Mouse (Mus musculus): ENCODE results near the gene Znfx1. TPM values are rescaled to one million over a fixed set of nuclear protein-coding genes. Genes with fewer than 3 reads are reported as not detected.

Gene Znfx1
- polyA plus RNA-seq, 1 experiment from 2014 or later: 6.3 TPM

GRCm38 (mm10) chr2:166996533-166996894 lies 66.3 kb downstream of the Znfx1 start:
- H3K27ac ChIP-seq (ENCODE audit: low read depth): peak overlapping the region; percentile 81
- H3K4me1 ChIP-seq (ENCODE audit: insufficient read depth): peaks cover 23% of the 10 kb centered on the region
- H3K9me3 ChIP-seq (ENCODE audit: low read length): no peaks in the 10 kb centered on the region
- peak overlapping the region; percentile 97 for H3K9ac ChIP-seq (replicated peaks)
- DNase-seq (no peak), ATAC-seq (peak; percentile 18)
- H3K27me3 ChIP-seq (ENCODE audit: insufficient read depth, low read length): no peaks in the 10 kb centered on the region
- no peaks in the 10 kb centered on the region for H3K36me3 ChIP-seq (replicated peaks; ENCODE audit: insufficient read depth, low read length)
- H3K4me2 ChIP-seq (ENCODE audit: low read depth, low read length): peak overlapping the region; percentile 85
- TF ChIP-seq EP300 (IDR thresholded peaks at IDR 0.05; ENCODE audit: low read depth) (no peak), CTCF (IDR thresholded peaks at IDR 0.05; ENCODE audit: low read depth) (no peak)
- peak overlapping the region; percentile 97 for H3K4me3 ChIP-seq (ENCODE audit: low read depth, low read length)
- 36% methylated on average over 8 of the region's 8 CpGs for WGBS (ENCODE audit: insufficient replicate concordance)

DNA sequence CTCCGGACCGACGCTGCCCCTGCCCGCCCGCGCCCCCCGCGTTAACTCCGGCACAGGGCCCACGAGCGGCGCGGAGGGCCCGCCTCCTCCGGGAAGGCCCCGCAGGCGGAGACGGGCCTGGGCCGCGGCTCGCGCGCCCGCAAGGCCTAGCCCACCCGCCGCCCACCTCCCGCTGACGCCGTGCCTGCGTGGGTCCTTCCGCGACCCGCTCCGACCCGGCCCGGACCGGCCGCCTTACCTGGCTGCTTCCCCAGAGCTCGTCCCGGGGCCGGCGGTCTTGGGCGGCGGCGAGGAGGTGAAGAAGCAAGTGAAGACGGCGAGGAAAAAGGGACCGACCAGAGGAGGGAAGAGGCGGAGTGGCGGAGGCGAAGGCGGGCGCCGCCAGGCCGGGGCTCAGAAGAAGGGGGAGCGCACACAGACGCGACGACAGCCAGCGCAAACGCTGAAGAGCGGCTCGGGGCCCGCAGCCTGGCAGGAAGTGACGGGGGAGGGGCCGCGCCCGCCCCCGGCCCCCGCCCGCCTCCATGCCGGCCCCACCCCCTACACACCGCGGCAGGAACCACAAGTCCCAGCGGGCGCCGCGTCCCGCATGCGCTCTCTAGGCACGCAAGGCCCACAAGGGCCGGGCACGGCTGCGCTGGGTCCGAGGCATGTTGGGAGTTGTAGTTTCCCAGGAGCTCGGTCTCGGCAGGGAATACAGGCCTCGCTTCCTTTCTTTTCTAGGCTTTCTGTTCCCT lies 66.9 kb downstream of the Znfx1 start, which contains the start of gene Stau1:
Gene Stau1 (minus strand): TSS at position 504 of the 737 bp plus-strand sequence.
- no peaks in the 10 kb centered on the region for H3K36me3 ChIP-seq (replicated peaks; ENCODE audit: insufficient read depth, low read length)
- H3K9ac ChIP-seq (replicated peaks): peak within 1 kb of the TSS; percentile 97
- DNase-seq (peak; percentile 96), ATAC-seq (peak; percentile 98)
- H3K27me3 ChIP-seq (ENCODE audit: insufficient read depth, low read length): no peaks in the 10 kb centered on the region
- H3K27ac ChIP-seq (ENCODE audit: low read depth): peak within 1 kb of the TSS; percentile 97
- no peaks in the 10 kb centered on the region for H3K9me3 ChIP-seq (ENCODE audit: low read length)
- H3K4me1 ChIP-seq (ENCODE audit: insufficient read depth): peaks cover 27% of the 10 kb centered on the region
- peak within 1 kb of the TSS; percentile 85 for H3K4me2 ChIP-seq (ENCODE audit: low read depth, low read length)
- TF ChIP-seq CTCF (IDR thresholded peaks at IDR 0.05; ENCODE audit: low read depth) (no peak), EP300 (IDR thresholded peaks at IDR 0.05; ENCODE audit: low read depth) (no peak)
- peak within 1 kb of the TSS; percentile 97 for H3K4me3 ChIP-seq (ENCODE audit: low read depth, low read length)
- 3% methylated on average over 60 of the region's 88 CpGs for WGBS (ENCODE audit: insufficient replicate concordance)

DNA sequence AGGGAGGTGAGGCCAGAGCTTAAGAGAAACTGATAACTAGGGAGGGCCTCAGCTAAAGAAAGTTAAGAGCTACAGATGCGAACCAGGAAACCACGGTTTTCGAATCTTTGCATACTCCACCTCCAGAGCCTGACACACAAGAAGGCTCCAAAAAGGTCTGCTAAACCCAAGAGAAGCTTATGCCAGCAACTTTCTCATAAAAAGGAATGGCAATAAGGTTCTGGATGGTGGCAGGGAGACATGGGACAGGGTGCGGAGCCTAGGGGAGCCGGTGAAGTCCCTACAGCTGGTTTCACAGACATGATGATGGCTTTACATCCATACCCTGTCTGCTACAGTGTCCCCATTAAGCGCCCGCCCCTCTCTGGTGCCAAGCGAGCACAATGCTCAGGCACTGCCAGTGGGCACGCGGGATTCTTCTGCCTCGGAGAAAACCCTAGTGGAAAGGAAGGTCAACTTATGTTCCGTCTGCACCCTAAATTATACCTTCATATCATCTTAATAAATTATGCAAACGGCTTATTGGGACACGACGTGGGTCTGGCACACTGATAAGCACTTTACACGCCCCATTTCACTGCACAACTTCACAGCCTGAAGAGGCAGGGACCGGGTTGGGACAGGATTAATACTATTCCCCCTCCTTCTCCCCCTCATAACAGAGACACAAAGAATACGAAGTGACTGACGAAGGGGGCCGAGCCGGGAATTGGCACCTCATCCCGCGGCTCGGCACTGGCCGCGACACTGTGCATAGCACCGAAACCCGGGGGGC lies 67.6 kb downstream of the Znfx1 start:
- TF ChIP-seq EP300 (IDR thresholded peaks at IDR 0.05; ENCODE audit: low read depth) (0 out of 2 replicates have a peak, but pooled peaks have one; percentile 20), CTCF (IDR thresholded peaks at IDR 0.05; ENCODE audit: low read depth) (no peak)
- H3K9me3 ChIP-seq (ENCODE audit: low read length): no peaks in the 10 kb centered on the region
- peak; percentile 47 for DNase-seq
- H3K27ac ChIP-seq (ENCODE audit: low read depth): peak overlapping the region; percentile 97
- H3K36me3 ChIP-seq (replicated peaks; ENCODE audit: insufficient read depth, low read length): no peaks in the 10 kb centered on the region
- H3K9ac ChIP-seq (replicated peaks): peak overlapping the region; percentile 97
- peak overlapping the region; percentile 97 for H3K4me3 ChIP-seq (ENCODE audit: low read depth, low read length)
- H3K4me2 ChIP-seq (ENCODE audit: low read depth, low read length): peak overlapping the region; percentile 85
- peak; percentile 18 for ATAC-seq
- 1% methylated on average over 28 of the region's 28 CpGs for WGBS (ENCODE audit: insufficient replicate concordance)
- peaks cover 31% of the 10 kb centered on the region for H3K4me1 ChIP-seq (ENCODE audit: insufficient read depth)
- no peaks in the 10 kb centered on the region for H3K27me3 ChIP-seq (ENCODE audit: insufficient read depth, low read length)

DNA sequence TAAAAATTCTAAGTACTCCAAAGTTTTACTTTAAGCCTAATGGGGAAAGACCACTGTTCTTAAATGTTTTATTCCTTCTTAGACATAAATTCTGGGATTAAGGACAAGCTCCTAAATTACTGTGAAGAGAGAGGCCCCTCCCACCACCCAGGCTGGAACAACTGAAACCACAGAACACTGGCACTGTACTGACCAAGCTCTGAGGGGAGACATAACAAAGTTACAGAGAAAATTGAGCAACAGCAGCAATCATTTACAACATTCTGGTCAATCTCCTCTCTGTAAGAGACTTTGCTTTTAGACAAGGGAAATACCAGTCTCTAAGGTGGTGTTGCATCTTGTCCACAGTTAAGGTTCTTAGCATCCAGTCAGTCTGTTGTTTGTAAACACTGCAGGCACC lies 70.9 kb downstream of the Znfx1 start:
- H3K27ac ChIP-seq (ENCODE audit: low read depth): peak overlapping the region; percentile 67
- H3K4me3 ChIP-seq (ENCODE audit: low read depth, low read length): no peak overlapping the region
- H3K9ac ChIP-seq (replicated peaks): no peak overlapping the region; the same call in 1 of the 2 replicates
- H3K36me3 ChIP-seq (replicated peaks; ENCODE audit: insufficient read depth, low read length): no peaks in the 10 kb centered on the region
- DNase-seq (no peak), ATAC-seq (0 out of 2 replicates have a peak, but pooled peaks have one; percentile 9)
- TF ChIP-seq CTCF (IDR thresholded peaks at IDR 0.05; ENCODE audit: low read depth) (no peak), EP300 (IDR thresholded peaks at IDR 0.05; ENCODE audit: low read depth) (no peak)
- H3K4me1 ChIP-seq (ENCODE audit: insufficient read depth): peaks cover 43% of the 10 kb centered on the region
- H3K9me3 ChIP-seq (ENCODE audit: low read length): no peaks in the 10 kb centered on the region
- no peaks in the 10 kb centered on the region for H3K27me3 ChIP-seq (ENCODE audit: insufficient read depth, low read length)
- H3K4me2 ChIP-seq (ENCODE audit: low read depth, low read length): peak overlapping the region; percentile 85

GRCm38 (mm10) chr2:166990861-166991260 lies 72.0 kb downstream of the Znfx1 start:
- TF ChIP-seq EP300 (IDR thresholded peaks at IDR 0.05; ENCODE audit: low read depth): no peak
- TF ChIP-seq CTCF (IDR thresholded peaks at IDR 0.05; ENCODE audit: low read depth): peak; percentile 54
- Histone ChIP-seq H3K4me2 (ENCODE audit: low read depth, low read length) (0 out of 2 replicates have a peak overlapping the region, but pooled peaks have one; percentile 4), H3K4me1 (ENCODE audit: insufficient read depth) (peaks cover 43% of the 10 kb centered on the region), H3K9me3 (ENCODE audit: low read length) (no peaks in the 10 kb centered on the region), H3K27me3 (ENCODE audit: insufficient read depth, low read length) (no peaks in the 10 kb centered on the region), H3K4me3 (ENCODE audit: low read depth, low read length) (no peak overlapping the region), H3K36me3 (replicated peaks; ENCODE audit: insufficient read depth, low read length) (no peaks in the 10 kb centered on the region), H3K9ac (replicated peaks) (no peak overlapping the region), H3K27ac (ENCODE audit: low read depth) (no peak overlapping the region)
- DNase-seq (no peak), ATAC-seq (no peak)
- WGBS (ENCODE audit: insufficient replicate concordance): 60% methylated on average over 7 of the region's 7 CpGs

Other genes starting within 250 kb of the Znfx1 start
- 19.0 and 23.3 TPM in 2 replicates for gene Cse1l, start 157.0 kb downstream of the Znfx1 start, polyA plus RNA-seq (2015; fragmentation: Nextera tagmentation; extraction: Ambion mirVana)
- gene Stau1, start 66.7 kb downstream of the Znfx1 start, polyA plus RNA-seq (2015; fragmentation: Nextera tagmentation; extraction: Ambion mirVana): 28.6 and 31.5 TPM in 2 replicates
- gene Ddx27, start 47.8 kb downstream of the Znfx1 start, polyA plus RNA-seq (2015; fragmentation: Nextera tagmentation; extraction: Ambion mirVana): 19.2 and 21.9 TPM in 2 replicates
- gene Kcnb1, start 127.1 kb upstream of the Znfx1 start, polyA plus RNA-seq (2015; fragmentation: Nextera tagmentation; extraction: Ambion mirVana): 0.11 and 0.21 TPM in 2 replicates
- gene Ptgis, start 177.6 kb upstream of the Znfx1 start, polyA plus RNA-seq (2015; fragmentation: Nextera tagmentation; extraction: Ambion mirVana): 1.1 and 1.8 TPM in 2 replicates